In genomic region chr16:38090341-38091005, GRCm38 (mm10) we compare ENCODE assay signal across 8 mouse cellular contexts. TPM values are rescaled to one million over a fixed set of nuclear protein-coding genes. Genes with fewer than 3 reads are reported as not detected.
DNase-seq lines count a peak whose midpoint lies in the region; ATAC-seq and TF ChIP-seq lines count a peak whose summit lies in the region.

No protein-coding gene starts in this region.

- no peak for TF ChIP-seq CTCF in kidney, postnatal 0 days (IDR thresholded peaks at IDR 0.05; ENCODE audit: low read depth)
- TF ChIP-seq CTCF in bone marrow, adult 2 months (IDR thresholded peaks at IDR 0.05; ENCODE audit: control insufficient read depth, insufficient read depth, low read length) = no peak
- TF ChIP-seq CTCF in forebrain, postnatal 0 days (IDR thresholded peaks at IDR 0.05; ENCODE audit: low read depth) = no peak
- no peak for TF ChIP-seq CTCF in small intestine, adult 2 months (IDR thresholded peaks at IDR 0.05; ENCODE audit: extremely low read depth, insufficient read length, insufficient replicate concordance, low read depth, low read length)

- no peak for TF ChIP-seq POLR2A in bone marrow, adult 2 months (IDR thresholded peaks at IDR 0.05; ENCODE audit: borderline replicate concordance, control insufficient read depth, low read depth, low read length)
- TF ChIP-seq POLR2A in small intestine, adult 2 months (IDR thresholded peaks at IDR 0.05; ENCODE audit: low read depth, low read length) = no peak

- peak overlapping the region; percentile 100 for H3K27ac ChIP-seq in kidney, postnatal 0 days
- H3K27ac ChIP-seq in bone marrow, adult 2 months (ENCODE audit: control insufficient read depth, insufficient read depth, low read depth, low read length, poor library complexity) = no peak overlapping the region
- peak overlapping the region; percentile 100 for H3K27ac ChIP-seq in forebrain, postnatal 0 days (ENCODE audit: low read depth, low read length)
- peak overlapping the region; percentile 100 for H3K27ac ChIP-seq in liver, embryonic 12.5 days
- peak overlapping the region; percentile 6; the same call in 1 of the 2 replicates for H3K27ac ChIP-seq in small intestine, adult 2 months (ENCODE audit: insufficient read depth, low read depth, low read length)

- H3K36me3 ChIP-seq in kidney, postnatal 0 days (ENCODE audit: insufficient read depth, low read length) = 0 out of 2 replicates have a peak, but pooled peaks cover 3% of the 10 kb centered on the region
- H3K36me3 ChIP-seq in forebrain, postnatal 0 days (ENCODE audit: insufficient read depth) = no peaks in the 10 kb centered on the region
- 0 out of 2 replicates have a peak, but pooled peaks cover 8% of the 10 kb centered on the region for H3K36me3 ChIP-seq in liver, embryonic 12.5 days
- no peaks in the 10 kb centered on the region for H3K36me3 ChIP-seq in small intestine, adult 2 months (ENCODE audit: control insufficient read depth, insufficient read depth, low read length)

- peak overlapping the region; percentile 67 for H3K4me2 ChIP-seq in kidney, postnatal 0 days (ENCODE audit: low read length)
- H3K4me2 ChIP-seq in forebrain, postnatal 0 days (ENCODE audit: low read depth) = peak overlapping the region; percentile 75
- H3K4me2 ChIP-seq in liver, embryonic 12.5 days = peak overlapping the region; percentile 94

- under 1% methylated on average over 17 of the region's 17 CpGs for WGBS in kidney, postnatal 0 days
- under 1% methylated on average over 17 of the region's 17 CpGs for WGBS in bone marrow, adult 2 months
- 1% methylated on average over 17 of the region's 17 CpGs for WGBS in forebrain, postnatal 0 days
- WGBS in liver, embryonic 12.5 days (ENCODE audit: insufficient replicate concordance) = under 1% methylated on average over 17 of the region's 17 CpGs
- WGBS in small intestine, adult 2 months = under 1% methylated on average over 17 of the region's 17 CpGs

- peak overlapping the region; percentile 96 for H3K9ac ChIP-seq in kidney, postnatal 0 days (ENCODE audit: low read depth, low read length)
- peak overlapping the region; percentile 98 for H3K9ac ChIP-seq in forebrain, postnatal 0 days
- peak overlapping the region; percentile 98 for H3K9ac ChIP-seq in liver, embryonic 12.5 days

- no peak for ATAC-seq in kidney, postnatal 0 days (replicated peaks; ENCODE audit: low FRiP score, low read depth)
- no peak for ATAC-seq in forebrain, postnatal 0 days
- ATAC-seq in liver, embryonic 12.5 days = no peak

- peak overlapping the region; percentile 94 for H3K4me3 ChIP-seq in kidney, postnatal 0 days (replicated peaks; ENCODE audit: low read depth, low read length)
- peak overlapping the region; percentile 90 for H3K4me3 ChIP-seq in bone marrow, adult 2 months (replicated peaks; ENCODE audit: control insufficient read depth, low read depth, low read length)
- H3K4me3 ChIP-seq in forebrain, postnatal 0 days (ENCODE audit: low read depth, low read length) = peak overlapping the region; percentile 99
- H3K4me3 ChIP-seq in liver, embryonic 12.5 days = peak overlapping the region; percentile 95
- peak overlapping the region; percentile 60 for H3K4me3 ChIP-seq in small intestine, adult 2 months (ENCODE audit: low read depth, low read length)

- no peaks in the 10 kb centered on the region for H3K27me3 ChIP-seq in kidney, postnatal 0 days (ENCODE audit: insufficient read depth, low read length)
- H3K27me3 ChIP-seq in forebrain, postnatal 0 days (ENCODE audit: insufficient read depth, low read length) = no peaks in the 10 kb centered on the region
- no peaks in the 10 kb centered on the region for H3K27me3 ChIP-seq in liver, embryonic 12.5 days (replicated peaks)
- no peaks in the 10 kb centered on the region for H3K27me3 ChIP-seq in small intestine, adult 2 months (ENCODE audit: control insufficient read depth, insufficient read depth, low read length)

- peak; percentile 49 for DNase-seq in kidney, postnatal 0 days (ENCODE audit: low spot score)
- no peak for DNase-seq in kidney, adult 18-20 months
- peak; percentile 36 for DNase-seq in forebrain, postnatal 0 days
- DNase-seq in right cerebral cortex, adult 2 months (ENCODE audit: low spot score in 2 of 2) = no peak
- no peak for DNase-seq in cerebellum, postnatal 36 days

- 0 out of 2 replicates have a peak, but pooled peaks cover 5% of the 10 kb centered on the region for H3K4me1 ChIP-seq in kidney, postnatal 0 days (replicated peaks; ENCODE audit: insufficient read depth, low read length)
- peaks cover 2% of the 10 kb centered on the region; the same call in 1 of the 2 replicates for H3K4me1 ChIP-seq in bone marrow, adult 2 months (ENCODE audit: control insufficient read depth, insufficient read depth, low read length)
- H3K4me1 ChIP-seq in forebrain, postnatal 0 days (ENCODE audit: insufficient read depth) = peaks cover 18% of the 10 kb centered on the region; the same call in 1 of the 2 replicates
- peaks cover 48% of the 10 kb centered on the region for H3K4me1 ChIP-seq in liver, embryonic 12.5 days
- H3K4me1 ChIP-seq in small intestine, adult 2 months (ENCODE audit: control insufficient read depth, insufficient read depth, insufficient read length, low read length) = peaks cover 6% of the 10 kb centered on the region; the same call in 1 of the 2 replicates

- no peaks in the 10 kb centered on the region for H3K9me3 ChIP-seq in kidney, postnatal 0 days (replicated peaks; ENCODE audit: low read length)
- no peaks in the 10 kb centered on the region for H3K9me3 ChIP-seq in forebrain, postnatal 0 days (ENCODE audit: low read length)
- H3K9me3 ChIP-seq in liver, embryonic 12.5 days (replicated peaks) = no peaks in the 10 kb centered on the region

RNA-seq across cellular contexts. Expression of gene Gsk3b, which starts 1.7 kb away (rescaled TPM):
- 43.8 and 48.7 TPM in 2 replicates for polyA plus RNA-seq in kidney, postnatal 0 days (2015; fragmentation: Nextera tagmentation; extraction: Ambion mirVana)
- 9.6 and 10.2 TPM in 2 replicates for polyA plus RNA-seq in bone marrow, adult 2 months (2011; ENCODE audit: insufficient read depth, insufficient read length, low replicate concordance, missing spikeins)
- total RNA-seq in forebrain, postnatal 0 days (2014; rRNA removed) = 97.8 and 132 TPM in 2 replicates
- polyA plus RNA-seq in forebrain, postnatal 0 days (2015; fragmentation: Nextera tagmentation; extraction: Ambion mirVana) = 86.1 and 141 TPM in 2 replicates
- 17.4 and 18.1 TPM in 2 replicates for polyA plus RNA-seq in liver, embryonic 12.5 days (2016; fragmentation: Nextera tagmentation; extraction: Ambion mirVana)
- 7.0 and 18.7 TPM in 2 replicates for polyA plus RNA-seq in small intestine, adult 2 months (2012; rRNA removed)

Comparison
In these comparisons a context has a peak if more than half of its experiments do, and no peak if none do; other contexts are left out.
1. DNase-seq: peak in kidney, postnatal 0 days (single experiment) and forebrain, postnatal 0 days (single experiment); none in kidney, adult 18-20 months (single experiment), right cerebral cortex, adult 2 months (0 of 2) and cerebellum, postnatal 36 days (0 of 2).
2. Peak in every context shown above with its lines, with median percentiles within 50 percentile points of each other: H3K4me2 ChIP-seq, H3K4me3 ChIP-seq and H3K9ac ChIP-seq.